Mouse (Mus musculus) kidney, adult 2 months (tissue): ENCODE results near the gene Defb35.
A peak's percentile ranks its signal among the peaks of the same experiment; 100 is the strongest.

ENCODE experiments used
- CTCF ChIP-seq: fragments of 200-500 bp; conservative IDR thresholded peaks from 2 replicates; pipeline ENCODE4 v1.5.1; 2011; ENCODE audit warnings: low read depth, mild to moderate bottlenecking, control low read depth, low read length, moderate library complexity, mixed read lengths; ENCODE audit not compliant: insufficient read depth, insufficient read length
- POLR2A ChIP-seq: fragments of 200-500 bp; IDR thresholded peaks from one replicate; pipeline ENCODE4 v1.6.1; 2011; ENCODE audit warnings: low read depth, low read length, control low read depth

DNA sequence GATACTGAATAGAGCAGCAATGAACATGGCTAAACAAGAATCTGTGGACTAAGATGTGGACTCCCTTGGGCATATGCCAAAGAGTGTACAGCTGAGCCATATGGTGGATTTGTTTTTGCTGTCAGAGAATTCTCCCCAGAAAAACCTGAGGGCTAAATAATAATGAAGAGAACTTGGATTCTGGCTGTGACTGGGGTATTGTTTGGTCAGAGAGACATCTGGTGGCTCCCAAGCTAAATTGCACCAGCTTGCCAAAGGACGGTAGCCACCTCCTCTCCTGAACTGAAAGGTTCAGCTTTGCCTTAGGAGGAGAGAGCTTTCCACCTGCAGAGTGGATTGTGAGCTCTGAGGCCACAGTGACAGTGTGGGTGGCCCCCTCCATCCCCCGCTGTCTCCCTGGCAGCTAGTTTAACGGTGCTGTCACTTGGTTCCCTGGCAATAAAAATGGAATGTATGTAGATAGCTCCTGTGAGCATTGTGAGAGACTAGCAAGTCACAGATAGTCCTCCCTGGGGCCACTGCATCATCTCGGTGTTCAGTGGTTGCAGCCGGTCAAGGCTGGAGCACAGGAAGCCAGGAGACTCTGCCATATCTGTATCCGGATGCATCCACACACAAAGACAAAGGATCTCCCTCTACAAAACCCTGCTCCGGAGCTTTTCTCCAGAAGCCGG is 43.6 kb downstream of the Defb35 start:
- no peak for TF ChIP-seq POLR2A
- TF ChIP-seq CTCF: peak; percentile 50
